Mouse (Mus musculus) intestine, embryonic 14.5 days (tissue): ENCODE data around the gene Slc35e4. TPM values are rescaled to one million over a fixed set of nuclear protein-coding genes. Genes with fewer than 3 reads are reported as not detected.
"Not testable (repeated sequence)": the region's sequence is repeated elsewhere in the genome, so short reads cannot be mapped to it uniquely, and the experiment has no call there.

Experiments
- ATAC-seq: fragments of 200-750 bp; cut with Nextera tagmentation; replicated peaks from 2 replicates; pipeline ENCODE4 v1.8.0; 2017; ENCODE audit warnings: low read depth, moderate number of reproducible peaks, moderate TSS enrichment, moderate library complexity; ENCODE audit not compliant: low FRiP score, low TSS enrichment
- DNase-seq: peaks from one replicate; pipeline ENCODE4 v3.0.0-alpha.2; 2018; ENCODE audit warnings: low spot score
- H3K27ac ChIP-seq: fragments of 300-500 bp; sonication (generic); 2 replicates; pipeline ENCODE4 v1.5.1; 2014; ENCODE audit warnings: low read depth, mild to moderate bottlenecking, control low read depth
- H3K27me3 ChIP-seq: fragments of 300-500 bp; sonication (generic); replicated peaks from 2 replicates; pipeline ENCODE4 v1.6.1; 2014; ENCODE audit warnings: low read length, control low read depth; ENCODE audit not compliant: control insufficient read depth, insufficient read depth
- H3K36me3 ChIP-seq: fragments of 300-500 bp; sonication (generic); 2 replicates; pipeline ENCODE4 v1.6.1; 2014; ENCODE audit warnings: low read length, control low read depth; ENCODE audit not compliant: control insufficient read depth, insufficient read depth
- H3K4me1 ChIP-seq: fragments of 300-500 bp; sonication (generic); replicated peaks from 2 replicates; pipeline ENCODE4 v1.6.1; 2014; ENCODE audit warnings: low read length, control low read depth, mixed read lengths; ENCODE audit not compliant: control insufficient read depth, insufficient read depth
- H3K4me2 ChIP-seq: fragments of 300-500 bp; sonication (generic); 2 replicates; pipeline ENCODE4 v1.6.1; 2014; ENCODE audit warnings: low read length
- H3K4me3 ChIP-seq: fragments of 300-500 bp; sonication (generic); 2 replicates; pipeline ENCODE4 v1.5.1; 2014; ENCODE audit warnings: low read depth, low read length, control low read depth, mixed read lengths
- H3K9ac ChIP-seq: fragments of 300-500 bp; sonication (generic); 2 replicates; pipeline ENCODE4 v1.6.1; 2014; ENCODE audit warnings: mild to moderate bottlenecking, low read length
- H3K9me3 ChIP-seq: fragments of 300-500 bp; sonication (generic); 2 replicates; pipeline ENCODE4 v1.6.1; 2016; ENCODE audit warnings: low read length, control low read depth; ENCODE audit not compliant: control insufficient read depth
- WGBS: fragments of 180-500 bp; shearing (Covaris S2); extraction: QIAGEN DNeasy Blood & Tissue Kit; methylation state at CpG from one replicate; pipeline ENCODE4 v1.1.7; 2014; 5-methylcytosine and 5-hydroxymethylcytosine counted together
- polyA plus RNA-seq: library from polyadenylated mRNA; unstranded; fragments of >200 nt; fragmentation: Nextera tagmentation; extraction: Ambion mirVana; gene quantifications from 2 replicates; pipeline ENCODE4 v1.2.1, GENCODE M21; 2014

Gene Slc35e4
- polyA plus RNA-seq, 1 experiment from 2014 or later: 2.3 TPM

DNA sequence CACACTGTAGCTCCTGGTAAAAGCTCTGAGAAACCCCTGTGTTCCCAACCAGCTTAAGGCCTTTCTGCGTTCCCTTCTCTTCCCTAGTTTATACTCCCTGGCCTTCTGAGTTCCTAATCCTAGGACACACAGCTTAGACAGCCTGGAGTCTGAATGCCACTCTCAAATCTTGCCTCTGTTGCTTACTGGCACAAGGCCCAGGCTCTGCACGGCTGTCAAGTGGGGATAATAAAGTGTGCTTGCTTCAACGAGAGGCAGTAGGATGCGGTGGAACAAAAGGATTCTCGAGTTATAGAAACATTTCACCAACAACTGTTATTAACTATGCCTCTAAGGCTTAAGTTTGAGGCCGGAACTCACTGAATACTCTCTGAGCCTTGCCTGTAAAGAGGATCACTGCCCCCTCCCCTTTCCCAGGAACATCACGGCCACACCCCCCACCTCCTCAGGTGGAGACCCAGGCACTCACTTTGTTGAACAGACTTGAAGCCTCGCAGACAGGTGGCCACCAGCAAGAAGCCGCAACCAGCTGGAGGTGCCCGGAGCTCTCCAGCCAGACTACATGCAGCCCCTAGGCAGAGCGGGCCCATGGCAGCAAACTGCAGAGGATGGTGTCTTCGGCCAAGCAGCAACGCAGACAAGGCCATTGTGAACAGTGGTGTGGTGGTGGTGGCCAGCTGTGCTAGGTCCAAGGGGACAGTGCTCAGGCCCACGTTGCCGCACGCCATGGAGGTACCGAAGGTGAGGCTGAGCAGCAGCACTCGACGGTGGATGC is 2.2 kb downstream of the Slc35e4 start:
- H3K36me3 ChIP-seq: no peaks in the 10 kb centered on the region
- H3K9me3 ChIP-seq: no peaks in the 10 kb centered on the region
- peaks cover 4% of the 10 kb centered on the region for H3K4me1 ChIP-seq
- H3K27me3 ChIP-seq: peaks cover 7% of the 10 kb centered on the region; the same call in 1 of the 2 replicates
- ATAC-seq (0 out of 2 replicates have a peak, but pooled peaks have one; percentile 13), DNase-seq (no peak)
- peak overlapping the region; percentile 84 for H3K4me2 ChIP-seq
- H3K9ac ChIP-seq: no peak overlapping the region
- WGBS: 20% methylated on average over 19 of the region's 19 CpGs
- H3K4me3 ChIP-seq: peak overlapping the region; percentile 50; the same call in 1 of the 2 replicates
- no peak overlapping the region for H3K27ac ChIP-seq

DNA sequence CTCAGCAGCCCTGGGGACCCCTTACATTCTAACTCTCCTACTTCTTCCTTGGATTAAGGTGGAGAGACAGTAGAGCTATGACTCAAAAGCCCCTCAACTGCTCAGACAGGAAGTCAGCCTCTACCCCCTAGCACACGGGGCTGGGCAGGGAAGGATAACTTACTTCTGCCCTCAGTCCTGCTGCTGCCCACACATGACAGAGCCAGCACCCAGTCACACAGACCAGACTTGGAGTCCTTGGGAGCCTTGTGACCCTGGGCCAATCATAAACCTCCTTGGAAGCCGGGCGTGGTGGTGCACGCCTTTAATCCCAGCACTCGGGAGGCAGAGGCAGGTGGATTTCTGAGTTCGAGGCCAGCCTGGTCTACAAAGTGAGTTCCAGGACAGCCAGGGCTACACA is 3.0 kb downstream of the Slc35e4 start:
- WGBS: 88% methylated on average over 6 of the region's 6 CpGs
- not testable (repeated sequence) for H3K4me1 ChIP-seq, H3K4me2 ChIP-seq, ATAC-seq, DNase-seq, H3K27me3 ChIP-seq, H3K36me3 ChIP-seq, H3K9ac ChIP-seq, H3K27ac ChIP-seq, H3K9me3 ChIP-seq, H3K4me3 ChIP-seq

DNA sequence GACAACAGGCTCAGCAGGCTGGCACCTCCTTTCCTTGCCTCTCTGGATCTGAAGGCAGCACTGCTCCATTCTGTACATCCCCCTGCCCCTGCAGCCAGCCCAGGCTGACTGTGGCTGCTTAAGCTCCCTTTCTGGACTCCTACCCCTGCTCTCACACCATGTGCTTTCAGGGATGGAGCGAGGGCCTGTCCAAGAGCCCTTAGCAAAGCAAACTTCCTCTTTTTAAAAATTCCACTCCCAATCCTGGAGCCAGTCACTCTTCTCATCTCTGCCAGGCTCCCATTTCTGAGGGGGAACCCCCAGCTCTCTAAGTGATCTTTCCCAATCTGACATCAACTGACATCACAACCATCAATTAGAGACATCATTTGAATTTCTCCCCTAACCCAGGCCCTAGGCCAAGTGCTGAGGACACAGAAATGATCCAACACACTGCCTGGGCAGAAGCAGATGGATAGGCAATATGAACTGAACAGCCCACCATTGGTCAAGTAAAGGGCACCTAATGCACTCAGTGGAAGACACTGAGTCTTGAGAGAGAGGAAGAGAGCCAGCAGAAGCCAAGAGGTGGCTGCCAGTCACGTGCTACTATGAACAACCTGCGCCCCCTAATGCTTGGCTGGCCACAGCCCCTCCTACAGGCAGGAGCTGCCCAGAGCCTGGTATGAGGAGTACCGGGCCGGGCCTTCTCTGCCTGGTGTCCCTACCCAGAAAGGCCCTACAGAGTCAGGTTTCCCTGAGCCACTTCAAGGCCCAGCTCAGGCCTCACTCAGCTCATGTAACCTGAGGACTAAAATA is 3.8 kb downstream of the Slc35e4 start:
- Histone ChIP-seq H3K36me3 (no peaks in the 10 kb centered on the region), H3K4me2 (no peak overlapping the region), H3K9ac (no peak overlapping the region), H3K27me3 (peaks cover 7% of the 10 kb centered on the region; the same call in 1 of the 2 replicates), H3K27ac (no peak overlapping the region), H3K4me1 (peaks cover 4% of the 10 kb centered on the region), H3K9me3 (no peaks in the 10 kb centered on the region), H3K4me3 (no peak overlapping the region)
- ATAC-seq (no peak), DNase-seq (no peak)
- 71% methylated on average over 5 of the region's 5 CpGs for WGBS

DNA sequence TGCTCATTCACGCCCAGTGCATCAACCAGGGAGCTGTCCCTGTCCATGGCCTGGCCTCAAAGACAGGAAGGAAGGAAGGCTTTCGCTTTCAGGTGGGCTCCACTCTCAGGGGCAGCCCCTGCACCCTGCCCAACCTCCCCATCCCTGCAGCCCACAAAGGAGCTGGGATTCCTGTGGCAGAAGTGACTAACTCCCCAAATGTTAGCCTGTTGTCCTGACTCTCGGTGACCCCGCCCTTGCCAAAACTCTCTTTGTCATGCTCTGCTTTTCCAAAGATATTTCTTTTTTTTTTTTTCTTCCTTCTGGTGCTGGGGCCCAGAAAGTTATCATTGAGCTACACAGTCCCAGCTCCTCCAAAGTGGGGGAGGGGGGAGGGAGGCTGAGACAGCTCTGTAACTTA is 5.2 kb downstream of the Slc35e4 start:
- no peaks in the 10 kb centered on the region for H3K36me3 ChIP-seq
- H3K27ac ChIP-seq: no peak overlapping the region
- no peaks in the 10 kb centered on the region for H3K9me3 ChIP-seq
- no peak overlapping the region for H3K4me3 ChIP-seq
- H3K27me3 ChIP-seq: peaks cover 7% of the 10 kb centered on the region; the same call in 1 of the 2 replicates
- ATAC-seq (no peak), DNase-seq (no peak)
- no peak overlapping the region for H3K4me2 ChIP-seq
- peaks cover 4% of the 10 kb centered on the region for H3K4me1 ChIP-seq
- 84% methylated on average over 4 of the region's 4 CpGs for WGBS
- no peak overlapping the region for H3K9ac ChIP-seq

DNA sequence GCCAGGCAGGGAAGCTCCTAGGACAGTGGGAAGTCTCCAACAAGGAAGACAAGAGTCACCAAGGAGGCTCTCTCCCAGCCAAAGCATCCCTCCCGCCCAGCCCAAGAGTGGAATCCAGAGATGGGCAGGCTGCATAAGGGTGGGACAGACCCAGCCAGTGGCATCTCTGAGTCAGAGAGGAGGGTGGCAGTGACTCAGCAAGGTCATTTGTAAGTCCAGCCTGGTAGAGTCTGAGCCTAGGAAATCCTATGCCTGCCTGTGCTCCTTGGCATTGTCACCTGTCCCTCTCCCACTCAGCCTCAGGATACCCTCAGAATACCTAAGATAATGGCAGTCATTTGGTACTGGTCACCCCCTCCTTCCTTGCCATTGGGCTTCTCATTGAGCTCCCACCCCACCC is 9.0 kb downstream of the Slc35e4 start:
- Histone ChIP-seq H3K27me3 (no peaks in the 10 kb centered on the region), H3K27ac (no peak overlapping the region), H3K4me2 (no peak overlapping the region), H3K9ac (no peak overlapping the region), H3K4me3 (no peak overlapping the region), H3K36me3 (no peaks in the 10 kb centered on the region), H3K9me3 (no peaks in the 10 kb centered on the region), H3K4me1 (no peaks in the 10 kb centered on the region)
- no peak for ATAC-seq
- DNase-seq: no peak
- 83% methylated on average over 1 of the region's 1 CpGs for WGBS

DNA sequence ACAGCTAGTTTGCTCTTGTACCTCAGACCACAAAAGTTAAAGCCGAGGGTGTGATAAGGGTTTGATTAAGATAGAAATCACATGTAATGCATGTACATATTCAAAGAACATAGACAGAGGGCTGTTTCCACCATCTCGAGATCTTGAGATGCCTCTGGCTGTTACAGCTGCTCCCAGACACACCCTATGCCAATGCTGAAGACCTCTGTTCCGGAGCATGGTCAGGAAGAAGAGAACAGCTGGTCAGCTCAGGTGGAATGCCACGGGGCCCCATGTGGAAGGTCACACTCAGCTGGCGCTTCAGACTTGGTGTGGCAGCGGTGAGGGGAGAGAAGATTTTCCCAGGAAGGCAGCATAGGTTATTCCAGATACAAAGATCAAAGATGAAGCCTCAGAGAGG is 9.8 kb downstream of the Slc35e4 start:
- DNase-seq (no peak), ATAC-seq (no peak)
- H3K9me3 ChIP-seq: no peaks in the 10 kb centered on the region
- H3K27ac ChIP-seq: no peak overlapping the region
- no peaks in the 10 kb centered on the region for H3K4me1 ChIP-seq
- H3K27me3 ChIP-seq: no peaks in the 10 kb centered on the region
- 87% methylated on average over 6 of the region's 6 CpGs for WGBS
- no peaks in the 10 kb centered on the region for H3K36me3 ChIP-seq
- H3K4me2 ChIP-seq: no peak overlapping the region
- no peak overlapping the region for H3K4me3 ChIP-seq
- no peak overlapping the region for H3K9ac ChIP-seq

DNA sequence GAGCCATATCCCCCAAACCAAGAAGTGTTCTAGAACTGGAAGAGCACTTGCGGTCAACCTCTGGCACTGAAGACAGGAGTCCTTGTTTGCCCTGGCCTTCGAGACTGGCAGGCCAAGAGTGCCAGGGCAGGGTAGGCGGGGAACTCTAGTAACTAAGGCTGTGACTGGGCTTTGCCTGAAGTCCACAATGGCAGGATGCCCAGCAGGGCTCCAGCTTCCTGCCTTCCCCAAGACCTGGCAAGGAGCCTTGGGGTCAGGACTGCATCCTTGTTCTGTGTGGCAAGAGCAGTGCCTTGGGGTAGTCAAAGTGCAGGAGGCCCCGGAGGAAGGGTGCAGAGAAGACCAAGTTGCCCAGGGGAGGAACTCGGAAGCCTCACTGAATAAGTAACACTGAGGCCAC is 11.4 kb downstream of the Slc35e4 start:
- Histone ChIP-seq H3K27me3 (no peaks in the 10 kb centered on the region), H3K36me3 (0 out of 2 replicates have a peak, but pooled peaks cover 3% of the 10 kb centered on the region), H3K4me1 (no peaks in the 10 kb centered on the region), H3K9me3 (no peaks in the 10 kb centered on the region), H3K4me2 (no peak overlapping the region), H3K27ac (no peak overlapping the region), H3K9ac (no peak overlapping the region), H3K4me3 (no peak overlapping the region)
- DNase-seq: no peak
- no peak for ATAC-seq
- WGBS: 89% methylated on average over 5 of the region's 5 CpGs

DNA sequence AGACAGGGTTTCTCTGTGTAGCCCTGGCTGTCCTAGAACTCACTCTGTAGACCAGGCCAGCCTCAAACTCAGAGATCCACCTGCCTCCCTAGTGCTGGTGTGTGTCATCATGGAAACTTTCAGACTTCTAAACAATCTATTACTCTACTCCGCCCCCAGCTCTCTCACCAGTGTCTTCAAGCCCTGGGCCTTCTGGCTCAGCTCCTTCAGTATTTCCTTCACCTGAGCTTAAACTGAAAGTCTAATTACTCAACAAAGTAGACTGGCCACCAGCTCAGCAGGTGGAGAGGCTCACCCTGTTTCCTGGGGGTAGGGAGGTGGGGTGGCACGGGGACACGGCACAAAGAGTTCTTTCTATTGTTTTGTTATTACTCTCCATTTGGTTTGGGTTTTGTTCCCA is 11.9 kb downstream of the Slc35e4 start:
- no peak for DNase-seq
- no peaks in the 10 kb centered on the region for H3K9me3 ChIP-seq
- H3K36me3 ChIP-seq: peaks cover 8% of the 10 kb centered on the region; the same call in 1 of the 2 replicates
- no peak overlapping the region for H3K4me3 ChIP-seq
- no peaks in the 10 kb centered on the region for H3K27me3 ChIP-seq
- no peak overlapping the region for H3K9ac ChIP-seq
- no peaks in the 10 kb centered on the region for H3K4me1 ChIP-seq
- no peak for ATAC-seq
- WGBS: 87% methylated on average over 3 of the region's 3 CpGs
- no peak overlapping the region for H3K4me2 ChIP-seq
- no peak overlapping the region for H3K27ac ChIP-seq
